Mouse (Mus musculus): ENCODE measurements around the gene Caly. TPM values are rescaled to one million over a fixed set of nuclear protein-coding genes. Genes with fewer than 3 reads are reported as not detected.

The Caly gene
- polyA plus RNA-seq (2014; fragmentation: Illumina TruSeq; extraction: RNeasy Lipid Tissue Mini Kit (QIAGEN cat#74804); ENCODE audit: low read depth, low replicate concordance) = not detected

DNA sequence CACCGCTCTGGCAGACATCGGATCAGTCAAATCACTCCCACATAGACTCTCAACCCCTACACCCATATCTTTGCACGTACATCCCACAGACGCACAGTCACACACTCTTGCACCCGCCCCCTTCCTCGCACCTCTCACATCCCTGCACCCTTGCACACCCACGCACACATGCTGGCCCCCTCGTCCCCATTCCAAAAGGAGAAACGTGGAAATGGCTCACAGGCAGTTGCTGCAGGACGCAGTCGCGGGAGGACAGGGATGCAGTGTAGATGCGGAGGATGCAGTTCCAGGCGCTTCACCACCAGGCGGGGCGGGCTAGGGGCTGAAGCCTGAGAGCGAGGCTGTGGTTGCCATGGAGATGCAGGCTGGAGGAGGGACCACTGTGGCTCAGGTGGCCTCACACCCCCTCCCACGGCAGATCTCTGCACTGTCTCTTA, at the start of gene Caly:
TSS of gene Caly (minus strand) at position 307 of the 437 bp plus-strand sequence.

GRCm38 (mm10) chr7:140116329-140117054, 34.1 kb upstream of the Caly start, which contains the start of gene Echs1:
Echs1 (minus strand) TSS chr7:140116476.

GRCm38 (mm10) chr7:140115583-140116328, 33.4 kb upstream of the Caly start, which contains the start of gene Paox:
Paox (plus strand) TSS chr7:140115799.

GRCm38 (mm10) chr7:140101993-140102860, 19.9 kb upstream of the Caly start, which contains the start of gene Fuom:
Fuom (minus strand) TSS chr7:140102441.

GRCm38 (mm10) chr7:140092924-140093528, 10.7 kb upstream of the Caly start, which contains the start of gene Prap1:
Prap1 (plus strand) TSS chr7:140093395.

GRCm38 (mm10) chr7:140048361-140049114, 33.8 kb downstream of the Caly start, which contains the start of gene Msx3:
Msx3 (minus strand) TSS chr7:140049089.

DNA sequence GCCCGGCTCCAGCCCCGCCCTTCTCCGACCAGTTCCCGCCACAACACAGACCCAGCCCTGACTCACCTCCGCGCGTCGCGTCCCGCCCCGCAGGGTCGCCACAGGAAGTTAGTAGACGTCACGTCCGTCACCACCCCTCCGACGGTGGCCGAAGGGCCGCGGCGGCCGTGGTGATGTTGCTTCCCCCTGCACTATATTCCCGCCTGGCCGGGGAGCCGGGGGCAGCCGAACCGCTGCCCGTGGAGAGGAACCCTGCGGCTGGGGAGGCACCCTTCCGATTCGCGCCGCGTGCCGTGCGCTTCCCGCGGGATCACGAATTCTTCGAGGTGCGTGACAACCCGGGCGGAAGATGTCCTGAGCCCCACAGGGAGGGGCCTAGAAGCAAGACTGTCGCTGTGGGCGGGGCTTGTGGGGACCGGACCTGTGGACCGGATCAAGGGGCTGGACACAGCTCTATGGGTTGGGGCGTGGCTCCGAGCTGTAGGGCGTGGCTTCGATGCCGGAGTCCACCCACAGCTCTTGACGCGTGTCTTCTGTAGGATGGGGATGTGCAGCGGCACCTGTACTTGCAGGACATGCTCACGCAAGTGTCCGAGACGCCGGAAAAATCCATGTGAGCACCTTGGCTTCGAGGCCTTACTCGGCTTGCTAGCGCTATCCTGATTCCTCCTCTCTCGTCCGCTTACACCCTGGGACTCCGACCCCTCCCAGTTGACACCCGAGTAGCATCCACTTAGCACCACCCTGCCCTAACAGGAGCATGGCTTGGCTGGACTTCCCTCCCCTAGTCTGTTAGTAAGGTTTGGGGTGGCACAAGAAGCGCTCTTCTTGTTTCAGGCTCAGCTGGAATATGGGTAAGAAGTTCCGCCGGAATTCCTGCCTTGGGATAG, 45.8 kb downstream of the Caly start, which contains the start of the genes Zfp511 and Tubgcp2:
TSS of gene Zfp511 (plus strand) at position 111 of the 890 bp plus-strand sequence.
TSS of gene Tubgcp2 (minus strand) at position 389 of the 890 bp plus-strand sequence.

Other genes starting within 250 kb of the Caly start
- 3.8 TPM for gene Adgra1, start 248.4 kb downstream of the Caly start, polyA plus RNA-seq (2014; fragmentation: Illumina TruSeq; extraction: RNeasy Lipid Tissue Mini Kit (QIAGEN cat#74804); ENCODE audit: low read depth, low replicate concordance)
- 0.17 TPM for gene Kndc1, start 187.9 kb downstream of the Caly start, polyA plus RNA-seq (2014; fragmentation: Illumina TruSeq; extraction: RNeasy Lipid Tissue Mini Kit (QIAGEN cat#74804); ENCODE audit: low read depth, low replicate concordance)
- not detected for gene Utf1, start 138.8 kb downstream of the Caly start, polyA plus RNA-seq (2014; fragmentation: Illumina TruSeq; extraction: RNeasy Lipid Tissue Mini Kit (QIAGEN cat#74804); ENCODE audit: low read depth, low replicate concordance)
- gene 6430531B16Rik, start 103.8 kb downstream of the Caly start, polyA plus RNA-seq (2014; fragmentation: Illumina TruSeq; extraction: RNeasy Lipid Tissue Mini Kit (QIAGEN cat#74804); ENCODE audit: low read depth, low replicate concordance) = not detected
- 0.23 TPM for gene Adam8, start 90.0 kb downstream of the Caly start, polyA plus RNA-seq (2014; fragmentation: Illumina TruSeq; extraction: RNeasy Lipid Tissue Mini Kit (QIAGEN cat#74804); ENCODE audit: low read depth, low replicate concordance)
- gene Zfp511, start 46.2 kb downstream of the Caly start, polyA plus RNA-seq (2014; fragmentation: Illumina TruSeq; extraction: RNeasy Lipid Tissue Mini Kit (QIAGEN cat#74804); ENCODE audit: low read depth, low replicate concordance) = 10.6 TPM
- 25.7 TPM for gene Tubgcp2, start 45.9 kb downstream of the Caly start, polyA plus RNA-seq (2014; fragmentation: Illumina TruSeq; extraction: RNeasy Lipid Tissue Mini Kit (QIAGEN cat#74804); ENCODE audit: low read depth, low replicate concordance)
- not detected for gene Msx3, start 33.5 kb downstream of the Caly start, polyA plus RNA-seq (2014; fragmentation: Illumina TruSeq; extraction: RNeasy Lipid Tissue Mini Kit (QIAGEN cat#74804); ENCODE audit: low read depth, low replicate concordance)
- gene Prap1, start 10.8 kb upstream of the Caly start, polyA plus RNA-seq (2014; fragmentation: Illumina TruSeq; extraction: RNeasy Lipid Tissue Mini Kit (QIAGEN cat#74804); ENCODE audit: low read depth, low replicate concordance) = not detected
- gene Fuom, start 19.9 kb upstream of the Caly start, polyA plus RNA-seq (2014; fragmentation: Illumina TruSeq; extraction: RNeasy Lipid Tissue Mini Kit (QIAGEN cat#74804); ENCODE audit: low read depth, low replicate concordance) = 21.3 TPM
- 10.3 TPM for gene Paox, start 33.3 kb upstream of the Caly start, polyA plus RNA-seq (2014; fragmentation: Illumina TruSeq; extraction: RNeasy Lipid Tissue Mini Kit (QIAGEN cat#74804); ENCODE audit: low read depth, low replicate concordance)
- gene Echs1, start 33.9 kb upstream of the Caly start, polyA plus RNA-seq (2014; fragmentation: Illumina TruSeq; extraction: RNeasy Lipid Tissue Mini Kit (QIAGEN cat#74804); ENCODE audit: low read depth, low replicate concordance) = 264 TPM
- gene Mtg1, start 55.0 kb upstream of the Caly start, polyA plus RNA-seq (2014; fragmentation: Illumina TruSeq; extraction: RNeasy Lipid Tissue Mini Kit (QIAGEN cat#74804); ENCODE audit: low read depth, low replicate concordance) = 7.0 TPM
- 1.6 TPM for gene Sprn, start 72.3 kb upstream of the Caly start, polyA plus RNA-seq (2014; fragmentation: Illumina TruSeq; extraction: RNeasy Lipid Tissue Mini Kit (QIAGEN cat#74804); ENCODE audit: low read depth, low replicate concordance)
- not detected for gene Olfr522, start 82.2 kb upstream of the Caly start, polyA plus RNA-seq (2014; fragmentation: Illumina TruSeq; extraction: RNeasy Lipid Tissue Mini Kit (QIAGEN cat#74804); ENCODE audit: low read depth, low replicate concordance)
- not detected for gene Olfr523, start 90.7 kb upstream of the Caly start, polyA plus RNA-seq (2014; fragmentation: Illumina TruSeq; extraction: RNeasy Lipid Tissue Mini Kit (QIAGEN cat#74804); ENCODE audit: low read depth, low replicate concordance)
- not detected for gene Olfr524, start 123.4 kb upstream of the Caly start, polyA plus RNA-seq (2014; fragmentation: Illumina TruSeq; extraction: RNeasy Lipid Tissue Mini Kit (QIAGEN cat#74804); ENCODE audit: low read depth, low replicate concordance)
- gene Cd163l1, start 135.7 kb upstream of the Caly start, polyA plus RNA-seq (2014; fragmentation: Illumina TruSeq; extraction: RNeasy Lipid Tissue Mini Kit (QIAGEN cat#74804); ENCODE audit: low read depth, low replicate concordance) = not detected
- not detected for gene 5830411N06Rik, start 164.7 kb upstream of the Caly start, polyA plus RNA-seq (2014; fragmentation: Illumina TruSeq; extraction: RNeasy Lipid Tissue Mini Kit (QIAGEN cat#74804); ENCODE audit: low read depth, low replicate concordance)
- not detected for gene Olfr525, start 238.3 kb upstream of the Caly start, polyA plus RNA-seq (2014; fragmentation: Illumina TruSeq; extraction: RNeasy Lipid Tissue Mini Kit (QIAGEN cat#74804); ENCODE audit: low read depth, low replicate concordance)

Measured in adrenal gland, adult 10 weeks (tissue).